Mouse (Mus musculus): ENCODE data around the gene Cmss1. TPM values are rescaled to one million over a fixed set of nuclear protein-coding genes. Genes with fewer than 3 reads are reported as not detected.
A peak's percentile ranks its signal among the peaks of the same experiment; 100 is the strongest.

Cmss1 gene
- total RNA-seq, 2 experiments from 2014 or later: 18.7 to 21.4 TPM

DNA sequence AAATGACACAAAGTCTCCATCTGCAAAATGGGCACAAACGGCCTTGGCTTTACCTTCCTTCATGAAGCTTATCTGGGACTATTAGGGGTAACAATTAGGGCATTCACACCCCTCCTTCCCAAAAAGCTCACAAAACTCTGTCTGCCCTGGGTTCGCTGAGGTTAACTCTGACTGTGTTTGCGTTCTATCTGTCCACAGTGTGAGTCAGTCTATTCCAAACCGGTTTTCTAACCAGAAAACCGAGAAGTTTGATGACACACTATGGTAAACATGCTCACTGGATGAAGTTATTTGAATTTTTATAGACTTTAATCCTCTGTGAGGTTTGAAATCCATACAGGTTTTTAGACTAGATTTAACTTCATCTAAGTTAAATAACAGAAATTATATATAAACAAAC is 81.6 kb downstream of the Cmss1 start:
- no peak for DNase-seq (ENCODE audit: low spot score in 2 of 2)

DNA sequence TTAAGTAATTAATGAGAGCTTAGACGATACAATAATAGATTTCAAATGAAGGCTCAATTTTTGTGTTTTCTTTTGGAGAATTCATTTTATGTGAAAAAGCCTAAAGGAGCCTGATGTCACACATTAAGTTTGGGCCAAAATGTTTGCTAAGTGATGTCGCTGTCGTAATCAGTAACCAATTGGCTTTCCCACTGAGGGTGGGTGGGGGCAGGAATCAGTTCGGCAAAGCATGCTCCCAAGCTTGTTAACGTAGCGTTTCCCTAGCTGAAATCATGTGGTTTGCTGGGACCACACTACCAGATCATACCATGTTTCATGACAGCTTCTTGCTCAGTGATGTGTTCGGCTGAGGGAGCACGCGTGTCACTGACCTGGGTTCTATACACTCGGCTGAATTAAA is 91.0 kb downstream of the Cmss1 start:
- DNase-seq (ENCODE audit: low spot score in 2 of 2): no peak

DNA sequence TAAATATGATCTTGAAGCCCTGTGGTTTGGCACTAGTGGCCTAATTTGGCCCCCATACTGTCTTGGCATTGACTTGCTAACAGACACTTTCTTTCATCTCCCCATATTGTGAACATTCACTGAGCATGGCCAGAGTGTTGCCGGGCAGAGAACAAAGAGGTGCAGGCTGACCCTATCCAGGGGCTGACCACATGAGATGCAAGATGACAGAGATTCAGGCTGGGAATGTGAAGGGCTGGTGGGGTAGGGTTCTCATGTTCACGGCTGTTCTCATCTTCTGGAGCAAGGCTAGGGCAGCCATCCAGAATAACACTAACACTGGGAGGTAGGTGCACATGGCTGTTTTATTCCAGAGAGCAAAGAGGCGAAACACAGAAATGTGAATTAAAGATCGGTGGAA is 92.3 kb downstream of the Cmss1 start:
- no peak for DNase-seq (ENCODE audit: low spot score in 2 of 2)

DNA sequence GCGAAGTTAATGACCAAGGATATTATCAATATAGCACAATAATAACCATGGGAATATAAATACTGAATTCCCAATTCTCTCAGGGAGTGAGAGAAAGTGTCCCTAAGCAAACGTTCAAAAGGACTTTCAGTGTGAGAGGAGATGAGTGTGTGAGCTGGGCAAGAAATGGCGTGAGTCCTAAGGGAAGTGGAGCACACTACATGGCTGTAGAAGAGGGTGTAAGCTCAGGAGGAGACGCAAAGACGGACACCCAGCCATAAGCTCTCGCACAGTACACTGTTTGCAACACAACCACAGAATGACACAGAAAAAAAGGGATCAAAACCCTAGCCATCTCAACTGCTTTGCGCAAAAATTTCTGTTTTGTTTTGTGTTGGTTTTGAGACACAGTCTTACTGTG is 93.1 kb downstream of the Cmss1 start:
- DNase-seq (ENCODE audit: low spot score in 2 of 2): no peak

DNA sequence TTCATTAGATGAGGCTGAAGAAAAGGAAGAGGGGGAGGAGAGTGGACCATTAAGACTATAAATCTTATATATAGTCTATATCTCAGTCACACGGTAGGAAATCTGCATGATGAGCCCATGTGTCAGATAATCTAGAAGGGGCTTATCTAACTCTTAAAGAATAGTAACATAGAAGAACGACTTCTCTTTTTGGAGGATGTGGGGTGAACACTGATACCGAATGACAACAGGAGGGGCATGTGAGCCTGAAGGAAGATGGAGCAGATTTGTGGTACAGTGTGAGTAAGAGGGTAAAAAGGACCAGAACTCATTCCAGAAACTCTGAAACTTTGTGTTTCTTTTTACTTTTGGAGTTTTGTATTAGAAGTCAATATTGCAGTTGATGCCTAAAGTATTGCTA is 97.6 kb downstream of the Cmss1 start:
- no peak for DNase-seq (ENCODE audit: low spot score in 2 of 2)

DNA sequence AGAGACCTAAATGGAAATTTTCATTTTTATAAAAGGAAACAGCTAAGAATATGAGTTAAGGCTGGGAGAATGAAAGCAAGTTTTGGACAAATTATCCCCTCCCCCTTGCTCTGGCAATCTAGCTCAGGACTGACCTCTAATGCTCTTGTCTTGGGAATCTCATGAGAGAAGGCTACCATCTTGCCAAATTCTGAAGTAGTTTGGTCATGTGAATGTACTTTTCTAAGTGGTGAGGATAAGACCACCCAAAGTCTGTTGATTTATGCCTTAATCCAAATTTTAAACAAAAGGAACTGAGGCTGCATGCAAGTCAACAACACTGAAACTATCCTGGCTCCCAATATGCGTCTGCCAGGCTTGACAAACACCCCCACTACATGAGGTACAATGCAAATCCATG is 98.3 kb downstream of the Cmss1 start:
- DNase-seq (ENCODE audit: low spot score in 2 of 2): no peak

DNA sequence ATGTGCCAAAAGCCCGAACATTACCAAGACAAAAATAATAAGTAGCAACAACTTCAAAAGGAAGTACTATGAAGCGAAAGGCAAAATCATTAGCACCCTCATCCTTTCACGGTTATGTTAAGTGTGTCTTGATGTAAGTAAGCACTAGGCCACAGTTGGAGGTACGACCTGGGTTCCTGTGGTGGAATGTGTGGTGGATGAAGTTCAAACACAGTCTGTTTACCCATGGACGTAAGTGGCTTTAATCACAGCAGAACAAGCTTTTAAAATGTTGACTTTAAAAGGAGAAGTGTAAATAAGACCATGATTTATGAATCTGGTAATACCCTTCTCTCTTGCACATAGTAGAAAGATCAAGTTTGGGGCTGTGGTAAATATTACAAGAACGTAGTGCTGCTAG is 100.5 kb downstream of the Cmss1 start:
- no peak for DNase-seq (ENCODE audit: low spot score in 2 of 2)

DNA sequence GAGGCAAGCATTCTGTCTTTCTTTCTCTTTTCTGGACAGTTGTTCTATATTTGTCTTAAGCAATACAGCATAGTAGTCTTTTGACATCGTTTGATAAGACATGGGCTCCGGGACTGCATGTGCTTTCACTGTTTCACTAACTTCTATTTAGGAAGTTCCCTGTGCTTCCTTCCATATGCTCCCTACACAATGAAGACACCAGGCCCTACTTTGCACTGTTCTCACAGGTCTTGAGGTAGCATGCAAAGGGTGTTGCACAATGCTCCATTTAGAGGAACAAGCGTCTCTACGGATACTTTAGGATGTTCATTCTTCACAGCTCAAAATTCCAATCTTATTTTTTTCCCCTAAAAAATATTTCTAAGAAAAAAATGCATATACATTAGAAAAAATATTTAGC is 101.9 kb downstream of the Cmss1 start:
- no peak for DNase-seq (ENCODE audit: low spot score in 2 of 2)

DNA sequence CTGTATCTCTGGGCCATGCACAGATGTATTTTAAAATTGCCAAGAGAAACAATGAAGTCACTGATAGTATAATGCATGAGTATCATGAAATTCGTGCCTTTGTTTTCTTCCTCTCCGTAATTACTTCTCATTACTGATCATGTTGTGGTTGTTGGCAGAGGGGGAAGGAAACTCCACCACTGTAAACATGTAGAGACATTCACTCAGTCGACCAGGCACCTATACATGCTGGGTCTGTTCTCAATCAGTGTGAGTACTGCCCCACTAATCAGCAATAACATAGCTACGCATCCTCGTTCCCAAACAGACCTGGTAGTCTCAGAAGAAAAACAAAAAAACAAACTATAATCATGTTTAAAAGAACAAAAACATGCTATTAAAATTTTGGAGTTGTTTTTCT is 103.9 kb downstream of the Cmss1 start:
- DNase-seq (ENCODE audit: low spot score in 2 of 2): no peak

DNA sequence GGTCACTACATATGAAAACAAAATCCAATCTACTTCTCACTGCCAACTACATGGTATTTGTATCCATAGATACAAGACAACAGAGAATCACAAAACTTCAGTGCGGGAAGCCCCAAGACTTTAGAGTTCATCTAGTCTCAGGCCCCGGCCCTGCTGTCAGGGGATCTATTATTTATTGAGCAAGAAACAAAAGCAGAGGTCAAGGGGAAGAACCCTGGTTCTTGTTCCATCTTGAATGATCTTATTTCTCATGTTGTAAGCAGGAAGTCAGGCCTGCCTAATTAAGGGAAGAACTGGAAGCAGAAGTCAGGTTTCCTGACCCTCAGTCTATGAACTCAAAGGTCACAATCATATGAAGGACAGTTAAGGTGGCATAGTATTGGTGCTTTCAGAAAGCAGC is 104.4 kb downstream of the Cmss1 start:
- no peak for DNase-seq (ENCODE audit: low spot score in 2 of 2)

DNA sequence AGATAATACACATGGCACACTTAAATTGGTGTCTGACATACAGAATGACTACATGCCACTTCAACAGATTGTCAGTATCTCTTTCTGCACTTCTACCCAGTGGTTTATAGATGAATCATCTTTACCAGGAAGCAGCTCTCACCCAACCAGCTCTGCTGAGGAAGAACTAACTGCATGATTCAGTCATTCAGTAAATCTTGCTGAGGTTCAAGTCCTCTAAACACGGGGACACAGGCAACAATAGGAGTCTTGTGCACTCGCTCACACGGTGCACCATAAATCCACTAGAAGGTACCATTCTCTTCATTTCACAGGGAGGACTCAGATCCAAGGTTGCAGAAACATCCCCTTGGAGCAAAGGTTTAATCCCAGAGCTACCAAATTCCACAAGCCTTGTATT is 105.8 kb downstream of the Cmss1 start:
- no peak for DNase-seq (ENCODE audit: low spot score in 2 of 2)

DNA sequence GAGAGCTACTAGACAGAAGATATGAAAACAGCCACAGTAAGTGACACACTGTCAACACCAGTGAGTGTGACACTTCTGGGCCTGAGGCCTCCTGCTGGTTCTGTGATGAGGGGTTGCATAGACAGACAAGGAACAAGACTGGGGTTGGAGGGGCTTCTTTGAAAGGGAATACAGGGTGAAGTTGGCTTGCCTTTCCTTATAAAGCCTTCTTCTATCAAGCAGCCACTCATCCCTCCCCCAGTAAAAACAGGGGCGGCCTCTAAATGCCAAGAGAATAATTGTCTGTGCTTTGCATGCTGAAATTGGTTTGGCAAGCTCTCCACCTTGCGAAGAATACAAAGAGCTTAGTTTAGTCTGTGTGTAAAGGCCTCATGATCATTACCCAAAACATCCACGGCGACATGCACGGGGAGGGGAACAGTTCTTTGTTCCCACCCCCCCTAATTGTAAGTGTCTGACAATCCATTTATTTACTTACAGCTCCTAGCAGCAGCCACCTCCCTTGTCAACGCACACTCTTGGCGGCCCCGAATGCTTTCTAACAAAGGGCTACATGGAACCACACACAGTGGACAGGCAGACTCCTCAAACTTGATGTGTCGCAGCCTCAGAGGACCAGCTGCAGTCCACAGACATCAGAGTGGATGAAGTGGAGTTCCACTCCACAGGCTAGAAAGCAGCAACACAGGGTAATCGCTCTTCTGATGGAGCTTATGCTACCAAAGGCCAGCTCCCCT is 110.1 kb downstream of the Cmss1 start:
- DNase-seq (ENCODE audit: low spot score in 2 of 2): peak in 1 of 2 experiments; percentile 5

DNA sequence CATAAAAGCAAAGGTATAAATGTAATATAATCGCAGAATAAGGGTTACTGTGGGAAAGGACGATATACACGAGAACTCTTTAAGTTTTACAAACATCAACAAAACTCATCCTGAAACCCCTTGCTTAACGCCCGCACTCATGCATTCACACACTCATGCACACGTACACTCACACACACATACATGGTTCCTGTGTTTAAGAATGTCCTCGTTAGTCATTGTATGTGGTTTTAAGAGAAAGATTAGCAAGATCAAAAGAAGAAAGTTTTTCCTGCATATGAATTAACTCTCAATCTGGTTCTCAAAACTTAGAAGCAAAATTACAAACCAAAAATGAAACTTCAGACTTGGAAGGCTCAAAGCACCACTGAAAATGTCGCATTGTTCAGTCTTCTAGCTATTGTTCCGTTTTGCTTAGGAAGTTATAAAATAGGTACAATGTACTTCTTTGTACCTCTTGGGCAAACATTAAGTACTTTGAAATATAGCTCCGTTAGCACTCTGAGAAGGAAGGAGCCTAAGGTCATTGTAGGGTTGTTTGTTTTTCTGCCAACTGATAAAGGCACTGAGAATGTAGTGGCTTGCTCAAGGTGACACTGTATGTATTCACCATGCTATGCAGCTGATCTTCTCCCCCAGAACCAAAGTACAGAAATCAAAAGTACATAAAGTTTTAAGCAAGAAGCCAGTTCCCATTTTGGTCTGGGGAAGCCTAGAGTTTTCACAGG is 111.0 kb downstream of the Cmss1 start:
- no peak for DNase-seq (ENCODE audit: low spot score in 2 of 2)

DNA sequence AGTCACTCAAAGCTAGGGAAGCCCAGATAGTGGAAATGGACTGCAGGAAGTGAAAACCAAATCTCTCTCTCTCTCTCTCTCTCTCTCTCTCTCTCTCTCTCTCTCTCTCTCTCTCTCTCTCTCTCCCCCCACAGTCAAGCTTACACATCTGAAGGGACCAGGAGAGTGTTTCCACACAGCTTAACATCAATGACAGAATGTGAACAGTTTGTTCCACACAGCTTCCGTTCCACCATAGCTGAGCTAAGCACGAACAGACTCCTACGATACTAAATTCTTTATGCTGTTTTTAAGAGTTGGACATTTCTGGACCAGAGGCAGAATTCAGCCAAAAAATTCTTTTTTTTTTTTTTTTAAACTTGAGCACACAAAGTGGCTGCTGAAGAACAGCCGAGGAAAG is 114.8 kb downstream of the Cmss1 start:
- DNase-seq (ENCODE audit: low spot score in 2 of 2): peak in 1 of 2 experiments; percentile 21

DNA sequence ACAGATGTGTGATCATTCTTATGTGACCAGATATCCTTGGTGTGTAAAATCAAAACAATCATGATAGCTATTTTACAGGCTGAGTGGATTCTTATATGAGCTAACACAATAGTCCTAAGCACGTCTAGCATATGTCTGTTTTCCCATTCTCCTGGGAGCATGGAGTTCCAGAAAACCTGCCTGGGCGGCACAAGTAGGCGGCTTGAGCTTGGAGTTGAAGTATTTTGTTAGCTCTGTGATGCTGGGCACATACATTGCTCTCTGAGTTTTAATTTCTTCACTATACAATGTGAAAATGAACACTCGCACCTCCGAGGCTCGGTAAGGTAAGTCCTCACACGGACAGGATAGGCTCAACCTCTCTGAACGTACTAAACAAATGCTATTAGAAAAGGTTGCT is 116.0 kb downstream of the Cmss1 start:
- peak; percentile 13 to 55 for DNase-seq (ENCODE audit: low spot score in 2 of 2)

DNA sequence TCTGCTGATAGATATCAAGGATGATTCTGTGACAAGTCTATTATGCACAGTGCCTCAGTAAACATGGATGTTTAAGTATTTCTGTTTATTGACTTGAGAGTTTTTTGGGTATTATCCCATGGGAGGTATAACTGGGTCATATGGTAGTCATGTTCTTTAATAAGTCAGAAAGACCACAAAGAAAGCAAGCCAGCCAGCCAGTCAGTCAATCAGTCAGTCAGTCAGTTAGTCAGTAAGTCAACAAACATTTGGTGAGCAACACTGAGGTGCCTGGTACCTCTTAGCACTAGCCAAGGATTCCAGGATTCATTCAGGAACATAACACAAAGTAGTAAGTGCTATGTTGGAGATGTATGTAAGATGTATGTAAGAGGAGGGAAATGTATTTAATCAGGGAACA is 118.0 kb downstream of the Cmss1 start:
- DNase-seq (ENCODE audit: low spot score in 2 of 2): no peak

DNA sequence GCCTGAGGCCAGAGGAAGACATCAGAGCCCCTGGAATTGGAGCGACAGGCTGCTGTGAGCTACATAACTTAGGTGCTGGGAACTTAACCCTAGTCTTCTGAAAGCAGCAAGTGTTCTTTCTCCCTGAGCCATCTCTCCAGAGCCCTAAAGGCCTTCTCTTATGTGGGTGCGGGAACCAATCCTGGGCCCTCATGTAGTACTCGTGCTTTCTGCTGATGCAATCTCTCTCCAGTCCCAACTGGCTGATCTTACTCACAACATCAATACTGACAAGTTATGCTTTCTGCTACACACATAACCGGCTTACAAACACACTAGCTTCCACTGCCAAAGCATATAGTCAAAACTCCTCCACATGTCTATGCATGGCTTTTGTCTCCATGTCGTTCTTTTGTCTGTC is 120.4 kb downstream of the Cmss1 start:
- DNase-seq (ENCODE audit: low spot score in 2 of 2): no peak

DNA sequence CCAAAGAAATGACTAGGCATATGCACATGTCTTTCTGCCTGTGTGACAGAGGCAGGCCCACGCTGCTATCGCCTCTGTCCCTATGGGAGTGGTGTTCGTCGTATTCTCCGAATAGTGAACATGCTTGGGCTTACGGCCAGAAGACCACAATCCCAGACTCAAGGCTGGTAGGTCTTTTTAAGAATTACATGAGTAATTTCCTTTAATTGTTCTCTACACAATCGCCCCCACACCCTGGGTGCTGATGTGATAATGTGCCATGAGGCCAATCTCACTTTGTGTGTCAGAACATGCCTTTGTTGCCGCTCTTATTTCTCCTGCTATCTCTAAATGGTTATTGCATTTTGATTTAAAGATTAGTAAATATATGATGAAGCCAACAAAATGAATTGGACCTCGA is 121.4 kb downstream of the Cmss1 start:
- no peak for DNase-seq (ENCODE audit: low spot score in 2 of 2)

DNA sequence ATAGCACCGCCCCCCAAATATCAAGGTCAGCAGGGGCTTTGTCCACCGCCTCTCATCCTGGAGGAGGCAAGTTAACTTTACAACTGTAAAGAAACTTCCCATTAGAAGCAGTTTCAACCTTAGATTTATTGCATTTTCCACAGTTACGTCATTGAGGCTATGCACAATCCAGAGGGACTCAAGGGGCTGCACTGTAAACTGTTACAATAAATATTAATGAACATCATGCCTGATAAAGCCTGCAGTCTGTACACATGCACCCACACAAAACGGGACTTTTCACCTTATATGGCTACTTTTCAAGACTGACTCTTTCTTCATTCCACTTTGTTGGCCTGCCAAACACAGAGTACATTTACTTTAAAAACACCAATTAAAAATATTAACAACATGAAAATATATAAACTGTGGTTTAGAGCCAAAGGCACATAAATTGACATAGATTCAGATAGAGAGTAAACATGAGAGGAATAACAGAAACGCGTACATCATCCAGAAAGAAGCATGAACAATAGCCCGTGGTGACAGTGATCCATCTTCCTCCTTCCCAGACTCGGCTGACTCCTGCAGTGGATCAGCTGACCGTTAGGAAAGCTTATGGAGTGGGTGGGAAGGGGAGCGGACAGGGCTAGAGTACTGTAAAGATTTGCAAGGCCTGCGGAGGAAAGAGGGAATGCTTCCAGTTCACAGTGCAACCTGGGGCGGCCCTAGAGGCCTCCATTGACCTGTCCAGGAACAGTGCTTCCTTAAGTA is 122.4 kb downstream of the Cmss1 start:
- DNase-seq (ENCODE audit: low spot score in 2 of 2): no peak

DNA sequence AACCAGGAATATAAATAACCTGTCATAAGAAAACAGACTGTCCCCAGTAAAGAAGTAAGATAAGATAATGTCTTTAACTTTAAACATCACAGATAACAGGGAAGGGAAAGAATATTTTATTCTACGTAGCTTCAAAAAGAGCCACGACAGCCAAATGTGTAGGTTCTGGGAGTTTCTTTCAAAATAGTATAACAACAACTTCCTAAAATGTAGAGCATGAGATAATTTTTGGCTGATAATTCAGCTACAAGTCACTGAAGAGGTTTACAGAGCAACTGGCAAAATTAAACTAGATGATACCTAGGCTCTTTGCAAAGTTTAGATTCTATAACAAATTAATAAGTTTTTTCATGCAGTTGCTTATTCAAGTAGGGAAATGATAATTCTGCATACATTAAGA is 123.2 kb downstream of the Cmss1 start:
- no peak for DNase-seq (ENCODE audit: low spot score in 2 of 2)

DNA sequence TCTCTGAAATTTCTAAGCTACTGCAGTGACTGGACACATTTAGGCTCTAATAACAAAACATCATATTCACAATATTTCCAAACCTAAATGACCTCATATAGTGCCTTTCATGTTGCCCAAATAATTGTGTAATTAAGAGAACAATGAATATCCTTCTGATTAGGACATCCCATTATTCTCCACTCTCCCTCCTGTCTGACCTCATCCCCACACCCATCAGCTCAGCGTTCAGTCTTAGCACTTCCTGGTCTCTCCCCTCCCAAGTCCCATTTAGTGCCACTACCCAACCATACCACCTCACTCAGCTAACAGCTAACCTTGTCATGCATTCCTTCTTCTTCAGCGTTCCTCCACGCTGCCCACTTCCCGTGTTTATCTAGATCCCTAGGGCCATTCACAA is 123.8 kb downstream of the Cmss1 start:
- no peak for DNase-seq (ENCODE audit: low spot score in 2 of 2)

DNA sequence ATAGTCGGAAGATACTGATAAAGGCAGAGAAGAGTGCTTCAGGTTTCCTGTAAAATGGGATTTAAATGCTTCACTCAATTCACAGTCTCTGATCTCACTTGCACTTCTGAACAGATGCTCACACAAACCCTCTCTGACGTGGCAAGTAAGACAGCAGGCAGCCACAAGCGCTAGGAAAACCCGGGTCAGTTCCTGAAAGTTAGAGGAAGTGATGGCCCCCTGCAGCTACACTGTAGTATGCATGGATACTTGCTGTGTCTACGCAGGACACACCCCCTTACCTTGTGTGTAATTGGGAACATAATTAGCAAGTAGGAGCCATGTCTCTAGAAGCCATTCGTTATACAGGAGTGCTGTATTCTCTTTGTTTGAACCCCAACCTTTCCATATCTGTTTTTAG is 124.4 kb downstream of the Cmss1 start:
- no peak for DNase-seq (ENCODE audit: low spot score in 2 of 2)

Data from left cerebral cortex, adult 18-20 months (tissue).